Mouse (Mus musculus) bone marrow, adult 2 months (tissue): Measurements from ENCODE around the gene 3110018I06Rik. TPM values are rescaled to one million over a fixed set of nuclear protein-coding genes. Genes with fewer than 3 reads are reported as not detected.

ENCODE experiments used
- H3K27ac ChIP-seq: fragments of 200-500 bp; 2 replicates; pipeline ENCODE4 v1.5.1; 2012; ENCODE audit warnings: low read depth, mild to moderate bottlenecking, control low read depth, inconsistent platforms, low read length; ENCODE audit not compliant: control insufficient read depth, poor library complexity, insufficient read depth
- H3K4me1 ChIP-seq: fragments of 200-500 bp; 2 replicates; pipeline ENCODE4 v1.6.1; 2011; ENCODE audit warnings: low read length; ENCODE audit not compliant: control insufficient read depth, insufficient read depth
- H3K4me3 ChIP-seq: fragments of 200-500 bp; replicated peaks from 2 replicates; pipeline ENCODE3; 2011; ENCODE audit warnings: mild to moderate bottlenecking, low read depth, low read length, control low read depth; ENCODE audit not compliant: control insufficient read depth
- CTCF ChIP-seq: fragments of 200-500 bp; IDR thresholded peaks from 2 replicates; pipeline ENCODE4 v1.5.1; 2011; ENCODE audit warnings: low read length, control low read depth; ENCODE audit not compliant: control insufficient read depth, insufficient read depth
- POLR2A ChIP-seq: fragments of 200-500 bp; IDR thresholded peaks from 2 replicates; pipeline ENCODE4 v1.6.1; 2011; ENCODE audit warnings: low read depth, mild to moderate bottlenecking, control low read depth, low read length, borderline replicate concordance; ENCODE audit not compliant: control insufficient read depth
- WGBS: fragments of 180-500 bp; shearing (Covaris S2); methylation state at CpG from one replicate; pipeline ENCODE4 v1.1.7; 2018; 5-methylcytosine and 5-hydroxymethylcytosine counted together
- polyA plus RNA-seq: library from polyadenylated mRNA; stranded (reverse); fragments of >200 nt; gene quantifications from 2 replicates; pipeline ENCODE4 v1.2.4, GENCODE M21; 2011; ENCODE audit warnings: low replicate concordance; ENCODE audit not compliant: missing spikeins, insufficient read depth, insufficient read length

The 3110018I06Rik gene
- not detected in 2 replicates for polyA plus RNA-seq

DNA sequence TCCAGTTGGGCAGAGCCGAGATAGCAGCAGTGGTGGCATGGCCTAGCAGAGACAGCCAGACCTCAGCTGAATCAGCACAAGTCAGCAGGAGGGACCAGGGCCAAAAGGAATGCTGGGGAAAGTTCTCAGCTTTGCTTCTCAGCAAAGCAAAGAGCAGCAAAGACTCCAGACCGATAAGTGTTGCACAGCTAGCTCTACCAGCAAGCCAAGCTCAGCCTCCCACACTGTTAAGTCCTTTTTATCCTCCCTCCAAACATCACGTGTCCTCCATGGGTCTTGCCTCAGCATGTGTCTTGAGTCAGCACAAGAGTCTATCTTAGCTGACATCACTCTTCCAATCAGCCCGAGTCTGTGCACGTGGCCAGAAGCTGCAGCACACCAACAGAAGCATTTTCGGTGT is at the start of gene 3110018I06Rik:
Gene 3110018I06Rik, plus strand, starts transcription at position 262 of the 400 bp plus-strand sequence.
- 77% methylated on average over 6 of the region's 6 CpGs for WGBS
- no peak for TF ChIP-seq POLR2A
- no peak for TF ChIP-seq CTCF
- Histone ChIP-seq H3K4me1 (no peaks in the 10 kb centered on the region), H3K4me3 (no peak within 1 kb of the TSS), H3K27ac (no peak within 1 kb of the TSS)

- no peak overlapping the region for H3K4me3 ChIP-seq
- 86% methylated on average over 7 of the region's 7 CpGs for WGBS
- TF ChIP-seq POLR2A (no peak), CTCF (no peak)
- H3K27ac ChIP-seq: no peak overlapping the region
- H3K4me1 ChIP-seq: no peaks in the 10 kb centered on the region
Measured at GRCm38 (mm10) chr12:107444681-107445080, 43.8 kb upstream of the 3110018I06Rik start.

- H3K27ac ChIP-seq: no peak overlapping the region
- no peak overlapping the region for H3K4me3 ChIP-seq
- TF ChIP-seq POLR2A: no peak
- no peak for TF ChIP-seq CTCF
- no peaks in the 10 kb centered on the region for H3K4me1 ChIP-seq
- 80% methylated on average over 9 of the region's 9 CpGs for WGBS
Measured at GRCm38 (mm10) chr12:107457835-107458234, 30.6 kb upstream of the 3110018I06Rik start.

DNA sequence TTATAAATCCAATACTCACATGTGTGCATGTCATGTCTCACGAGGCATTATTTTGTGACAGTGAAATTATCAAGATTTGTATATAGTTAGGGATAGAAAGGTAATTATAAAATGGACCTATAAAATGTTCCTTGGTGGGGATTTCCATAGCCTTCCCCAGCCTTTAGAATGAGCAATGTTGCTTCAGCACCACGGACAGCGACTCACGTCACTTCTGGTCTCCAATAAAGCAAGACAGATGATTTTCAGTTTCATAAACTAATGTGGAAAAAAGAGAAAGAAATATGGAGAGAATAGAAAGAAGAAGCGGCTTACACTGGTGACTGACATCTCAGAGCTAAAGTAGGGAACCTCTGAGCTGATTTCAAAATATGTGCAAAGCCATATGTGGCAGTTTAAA is 23.7 kb upstream of the 3110018I06Rik start:
- no peak overlapping the region for H3K27ac ChIP-seq
- TF ChIP-seq CTCF (no peak), POLR2A (no peak)
- WGBS: 18% methylated on average over 5 of the region's 5 CpGs
- H3K4me1 ChIP-seq: no peaks in the 10 kb centered on the region
- H3K4me3 ChIP-seq: no peak overlapping the region

DNA sequence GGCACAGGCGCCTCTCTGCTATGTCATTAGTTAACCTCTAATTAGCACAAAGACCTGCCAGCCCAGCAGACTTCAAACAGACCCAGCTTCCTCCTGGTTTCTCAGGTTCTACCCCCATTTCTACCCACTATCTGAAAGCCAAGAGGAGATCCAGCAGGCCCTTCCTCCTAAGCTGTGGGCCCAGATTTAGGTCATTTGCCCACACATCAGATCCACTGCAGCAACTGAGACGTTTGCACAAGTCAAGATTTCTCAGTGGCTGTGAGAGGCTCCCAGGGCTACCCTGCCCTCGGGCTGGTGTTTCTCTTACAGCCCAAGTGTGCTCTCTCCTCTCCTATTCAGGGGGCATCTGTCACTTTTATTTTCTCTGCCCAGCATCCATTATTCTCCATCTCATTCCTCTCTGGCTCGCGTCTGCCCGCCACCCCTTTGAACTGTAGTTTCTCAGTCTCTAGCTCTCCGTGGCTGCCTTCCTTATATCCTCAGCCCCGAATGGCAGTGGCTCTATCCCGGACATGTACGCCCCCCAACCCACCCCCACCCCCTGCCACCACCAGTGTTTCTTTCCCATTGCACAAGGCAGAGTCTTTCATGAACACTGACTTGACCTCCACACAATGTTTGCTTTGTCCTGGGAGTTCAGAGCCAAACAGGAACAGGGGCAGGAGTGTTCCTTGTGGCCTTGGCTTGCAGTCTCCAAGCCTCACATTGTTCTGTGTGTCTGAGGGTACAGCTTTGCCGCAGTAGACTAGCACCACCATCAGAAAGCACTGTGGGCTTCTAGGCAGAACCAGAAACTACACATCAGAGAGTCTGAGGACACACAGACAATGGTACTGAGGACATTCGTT is 11.8 kb upstream of the 3110018I06Rik start:
- WGBS: 70% methylated on average over 12 of the region's 12 CpGs

GRCm38 (mm10) chr12:107479350-107479749 is 9.1 kb upstream of the 3110018I06Rik start:
- TF ChIP-seq CTCF (no peak), POLR2A (no peak)

More for the DNA sequence above, 11.8 kb upstream of the 3110018I06Rik start:
- TF ChIP-seq POLR2A: no peak
- no peak for TF ChIP-seq CTCF
- Histone ChIP-seq H3K4me1 (no peaks in the 10 kb centered on the region), H3K4me3 (no peak overlapping the region), H3K27ac (no peak overlapping the region)

GRCm38 (mm10) chr12:107483031-107483430 is 5.4 kb upstream of the 3110018I06Rik start:
- 70% methylated on average over 5 of the region's 5 CpGs for WGBS
- Histone ChIP-seq H3K4me1 (no peaks in the 10 kb centered on the region), H3K27ac (no peak overlapping the region), H3K4me3 (no peak overlapping the region)
- TF ChIP-seq CTCF (no peak), POLR2A (no peak)

More at GRCm38 (mm10) chr12:107479350-107479749, 9.1 kb upstream of the 3110018I06Rik start:
- Histone ChIP-seq H3K4me3 (no peak overlapping the region), H3K4me1 (no peaks in the 10 kb centered on the region), H3K27ac (no peak overlapping the region)
- WGBS: 21% methylated on average over 3 of the region's 3 CpGs

DNA sequence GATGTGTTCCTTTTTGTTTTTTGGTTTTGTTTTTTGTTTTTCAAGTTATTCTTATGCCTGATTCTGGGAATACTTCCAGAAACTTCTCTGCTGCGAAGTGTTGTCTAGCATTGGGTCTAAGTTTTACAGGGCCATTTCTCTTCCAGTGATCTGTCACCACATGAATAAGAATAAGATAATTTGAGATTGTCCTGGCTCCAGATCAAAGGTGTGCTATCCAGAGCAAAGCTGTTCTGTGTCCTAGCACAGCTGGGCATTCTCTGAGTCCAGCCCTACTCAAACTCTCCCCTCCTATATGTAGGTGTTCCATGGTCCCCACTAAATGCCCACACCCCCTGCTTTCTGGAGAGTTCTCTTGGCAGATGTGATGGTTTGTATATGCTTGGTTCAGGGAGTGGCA is 2.9 kb downstream of the 3110018I06Rik start:
- 70% methylated on average over 1 of the region's 1 CpGs for WGBS
- TF ChIP-seq CTCF (no peak), POLR2A (no peak)

GRCm38 (mm10) chr12:107496924-107497323 is 8.5 kb downstream of the 3110018I06Rik start:
- H3K4me3 ChIP-seq: no peak overlapping the region
- H3K27ac ChIP-seq: no peak overlapping the region
- WGBS: 61% methylated on average over 5 of the region's 5 CpGs
- no peaks in the 10 kb centered on the region for H3K4me1 ChIP-seq
- TF ChIP-seq CTCF (no peak), POLR2A (no peak)

More for the DNA sequence above, 2.9 kb downstream of the 3110018I06Rik start:
- no peak overlapping the region for H3K27ac ChIP-seq
- H3K4me1 ChIP-seq: no peaks in the 10 kb centered on the region
- H3K4me3 ChIP-seq: no peak overlapping the region
